Mouse (Mus musculus) C2C12 (cell line): ENCODE data around the gene Slc22a15. TPM values are rescaled to one million over a fixed set of nuclear protein-coding genes. Genes with fewer than 3 reads are reported as not detected.

Source experiments
- H3K27me3 ChIP-seq: one replicate; pipeline ENCODE4 v1.6.1; 2011; ENCODE audit not compliant: control insufficient read depth, insufficient read depth, insufficient read length
- H3K36me3 ChIP-seq: one replicate; pipeline ENCODE4 v1.6.1; 2011; ENCODE audit not compliant: control insufficient read depth, insufficient read depth
- H3K4me3 ChIP-seq: one replicate; pipeline ENCODE4 v1.5.1; 2011; ENCODE audit warnings: mild to moderate bottlenecking, control low read depth; ENCODE audit not compliant: poor library complexity, insufficient read depth, severe bottlenecking
- H3K79me2 ChIP-seq: one replicate; pipeline ENCODE4 v1.6.1; 2011; ENCODE audit not compliant: control insufficient read depth, insufficient read depth
- H3K79me3 ChIP-seq: one replicate; pipeline ENCODE4 v1.6.1; 2011; ENCODE audit warnings: low read depth, control low read depth
- H3ac ChIP-seq: one replicate; pipeline ENCODE3; 2011; ENCODE audit warnings: low read depth; ENCODE audit not compliant: control insufficient read depth, insufficient read length
- CEBPB ChIP-seq: IDR thresholded peaks from one replicate; pipeline ENCODE4 v1.6.1; 2011; ENCODE audit warnings: low read depth, mild to moderate bottlenecking, control low read depth, moderate library complexity
- CTCF ChIP-seq: IDR thresholded peaks from one replicate; pipeline ENCODE4 v1.5.1; 2011; ENCODE audit not compliant: control insufficient read depth, insufficient read depth, insufficient read length
- FOSL1 ChIP-seq: IDR thresholded peaks from one replicate; pipeline ENCODE4 v1.8.0; 2011; ENCODE audit warnings: mild to moderate bottlenecking, low read length; ENCODE audit not compliant: poor library complexity, insufficient read depth, severe bottlenecking
- MAX ChIP-seq: IDR thresholded peaks from one replicate; pipeline ENCODE4 v1.6.1; 2011; ENCODE audit warnings: mild to moderate bottlenecking, control low read depth
- MYOD1 ChIP-seq: IDR thresholded peaks from one replicate; pipeline ENCODE4 v1.6.1; 2011; ENCODE audit warnings: low read depth; ENCODE audit not compliant: control insufficient read depth, insufficient read length
- MYOG ChIP-seq: IDR thresholded peaks from one replicate; pipeline ENCODE4 v1.6.1; 2011; ENCODE audit not compliant: control insufficient read depth, insufficient read length; ENCODE audit errors: extremely low read depth
- USF1 ChIP-seq: IDR thresholded peaks from one replicate; pipeline ENCODE4 v1.6.1; 2011; ENCODE audit warnings: low read depth, mild to moderate bottlenecking, control low read depth, moderate library complexity
- polyA plus RNA-seq: library from polyadenylated mRNA; unstranded; fragments of >200 nt; fragmentation: generic; extraction: Trizol; gene quantifications from one replicate; pipeline ENCODE4 v1.2.1, GENCODE M21; 2012; ENCODE audit warnings: missing spikeins

Gene Slc22a15
- polyA plus RNA-seq, 1 experiment = 7.9 TPM

DNA sequence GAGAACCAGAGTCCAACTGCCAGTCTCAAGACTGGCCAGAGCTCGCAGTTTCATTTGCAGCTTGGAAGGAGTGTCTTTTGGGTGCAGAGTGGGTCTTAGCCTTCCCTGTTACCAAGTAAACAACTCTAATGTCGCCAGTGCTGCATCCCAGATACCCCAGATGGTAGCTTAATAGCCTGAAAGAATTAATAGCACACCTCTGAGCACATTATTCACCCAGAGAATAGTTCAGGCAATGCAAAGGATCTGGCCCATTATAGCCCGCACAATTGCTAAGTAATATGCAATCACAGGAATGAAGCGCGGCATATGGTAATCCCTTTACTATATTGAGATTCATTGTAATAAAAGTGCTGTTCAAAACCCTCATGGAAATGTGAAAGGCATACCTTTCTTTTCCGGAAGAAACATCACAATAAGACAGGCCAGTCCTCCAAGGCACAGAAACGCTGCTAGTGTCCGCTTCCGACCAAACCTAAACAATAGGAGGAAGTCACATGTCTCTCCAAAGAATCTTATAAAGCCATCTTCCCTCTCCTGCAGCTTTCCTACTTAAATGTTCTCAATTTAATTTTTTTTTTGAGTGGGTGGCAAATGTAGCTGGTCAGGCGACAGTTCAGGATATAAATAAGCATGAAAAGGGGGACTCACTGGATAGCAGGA, 48.9 kb downstream of the Slc22a15 start:
- Histone ChIP-seq H3K27me3 (no peaks in the 10 kb centered on the region), H3K36me3 (peaks cover 5% of the 10 kb centered on the region), H3ac (no peak overlapping the region), H3K79me2 (no peaks in the 10 kb centered on the region), H3K4me3 (no peak overlapping the region), H3K79me3 (no peaks in the 10 kb centered on the region)
- TF ChIP-seq CEBPB (no peak), USF1 (no peak), MYOD1 (no peak), FOSL1 (no peak), CTCF (no peak), MAX (no peak), MYOG (no peak)

- Histone ChIP-seq H3K27me3 (no peaks in the 10 kb centered on the region), H3K79me3 (no peaks in the 10 kb centered on the region), H3ac (no peak overlapping the region), H3K4me3 (no peak overlapping the region), H3K36me3 (no peaks in the 10 kb centered on the region), H3K79me2 (no peaks in the 10 kb centered on the region)
- TF ChIP-seq CTCF (no peak), MYOG (no peak), FOSL1 (no peak), USF1 (no peak), MAX (no peak), CEBPB (no peak), MYOD1 (no peak)
Measured at GRCm38 (mm10) chr3:101873061-101873675, 51.1 kb downstream of the Slc22a15 start.

DNA sequence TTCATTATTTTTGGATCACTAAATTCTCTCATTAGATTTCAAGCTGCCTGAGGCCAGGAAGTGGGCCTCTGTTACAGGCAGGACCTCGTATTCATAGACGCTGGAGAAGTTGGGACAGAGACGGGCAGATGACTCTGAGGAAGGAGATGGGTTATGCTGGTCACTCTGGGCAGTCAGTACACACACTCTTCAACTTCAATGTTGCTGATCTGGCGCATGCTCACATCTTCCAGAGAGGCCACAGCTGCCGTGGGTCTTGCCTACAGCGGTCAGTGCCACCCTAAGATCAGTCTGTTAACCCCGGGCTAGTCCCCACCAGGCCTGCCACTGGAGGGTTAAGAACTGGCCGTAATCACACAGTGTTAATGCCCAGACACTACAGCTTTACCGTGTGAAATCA, 52.3 kb downstream of the Slc22a15 start:
- H3K4me3 ChIP-seq = no peak overlapping the region
- no peaks in the 10 kb centered on the region for H3K79me3 ChIP-seq
- H3K36me3 ChIP-seq = no peaks in the 10 kb centered on the region
- no peak for TF ChIP-seq MAX
- TF ChIP-seq MYOG = no peak
- no peak for TF ChIP-seq CTCF
- no peak for TF ChIP-seq CEBPB
- TF ChIP-seq FOSL1 = no peak
- no peak for TF ChIP-seq USF1
- TF ChIP-seq MYOD1 = no peak
- H3ac ChIP-seq = no peak overlapping the region
- no peaks in the 10 kb centered on the region for H3K27me3 ChIP-seq
- no peaks in the 10 kb centered on the region for H3K79me2 ChIP-seq

GRCm38 (mm10) chr3:101867001-101867421, 57.2 kb downstream of the Slc22a15 start:
- Histone ChIP-seq H3K4me3 (no peak overlapping the region), H3K27me3 (no peaks in the 10 kb centered on the region), H3K79me3 (no peaks in the 10 kb centered on the region), H3ac (no peak overlapping the region), H3K79me2 (no peaks in the 10 kb centered on the region), H3K36me3 (no peaks in the 10 kb centered on the region)
- no peak for TF ChIP-seq FOSL1
- no peak for TF ChIP-seq CTCF
- no peak for TF ChIP-seq MAX
- no peak for TF ChIP-seq USF1
- no peak for TF ChIP-seq CEBPB

DNA sequence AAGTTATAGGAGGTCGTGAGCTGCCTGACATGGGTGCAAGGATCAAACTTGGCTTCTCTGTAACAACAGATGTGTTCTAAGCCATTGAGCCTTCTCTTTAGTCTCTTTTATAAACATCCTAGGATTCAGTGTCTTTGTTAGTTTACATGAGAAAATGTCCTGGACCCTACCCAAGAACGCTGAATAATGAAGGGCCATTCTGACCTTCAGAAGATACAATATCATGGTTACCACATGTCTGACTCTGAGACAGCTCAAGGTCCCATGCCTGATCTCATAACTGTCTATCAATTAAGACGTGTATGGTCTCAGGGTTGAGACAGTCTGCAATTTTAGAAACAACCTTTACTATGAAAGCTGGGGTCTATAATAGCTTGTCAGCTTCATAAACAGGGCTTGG, 62.4 kb downstream of the Slc22a15 start:
- Histone ChIP-seq H3K36me3 (no peaks in the 10 kb centered on the region), H3K79me3 (no peaks in the 10 kb centered on the region), H3K27me3 (no peaks in the 10 kb centered on the region), H3ac (no peak overlapping the region), H3K79me2 (no peaks in the 10 kb centered on the region), H3K4me3 (no peak overlapping the region)
- TF ChIP-seq USF1 (no peak), CTCF (no peak), MAX (no peak), FOSL1 (no peak), MYOG (no peak), MYOD1 (no peak), CEBPB (no peak)
